9 mouse cellular contexts compared by ENCODE assay signal in genomic region chr7:142658681-142659180, GRCm38 (mm10). TPM values are rescaled to one million over a fixed set of nuclear protein-coding genes. Genes with fewer than 3 reads are reported as not detected.
A peak's percentile ranks its signal among the peaks of the same experiment; 100 is the strongest.
DNase-seq lines count a peak whose midpoint lies in the region; ATAC-seq and TF ChIP-seq lines count a peak whose summit lies in the region.
"Had no signal": no experiment of that assay in that cellular context is flagged by ENCODE, and none has a peak within 500 bp of the region (broad histone marks: within the 10 kb centered on the region; RNA-seq: fewer than 3 reads in every experiment).

No protein-coding gene starts in this region.

- peaks cover 4% of the 10 kb centered on the region; the same call in 1 of the 2 replicates for H3K4me1 ChIP-seq in liver, embryonic 11.5 days (replicated peaks; ENCODE audit: control insufficient read depth, insufficient read depth, low read length)
- no peaks in the 10 kb centered on the region; the same call in 1 of the 2 replicates for H3K4me1 ChIP-seq in stomach, embryonic 16.5 days (ENCODE audit: control insufficient read depth, insufficient read depth, low read length)

- DNase-seq in gastrocnemius, adult 2 months: no peak
- no peak for DNase-seq in gastrocnemius, postnatal 25 days
- DNase-seq in thymus, postnatal 0 days (ENCODE audit: low spot score): peak; percentile 20
- no peak for DNase-seq in thymus, postnatal 25 days
- DNase-seq in liver, embryonic 11.5 days (ENCODE audit: low spot score): no peak
- no peak for DNase-seq in adrenal gland, adult 18-20 months (ENCODE audit: low spot score in 2 of 2)

- H3K27ac ChIP-seq in gastrocnemius, adult 2 months: peak overlapping the region; percentile 38; the same call in 1 of the 2 replicates
- H3K27ac ChIP-seq in liver, embryonic 11.5 days (ENCODE audit: low read depth, low read length): peak overlapping the region; percentile 90
- peak overlapping the region; percentile 91 for H3K27ac ChIP-seq in stomach, embryonic 16.5 days (ENCODE audit: low read length)

- no peaks in the 10 kb centered on the region for H3K9me3 ChIP-seq in liver, embryonic 11.5 days (ENCODE audit: control insufficient read depth, low read length)
- H3K9me3 ChIP-seq in stomach, embryonic 16.5 days (replicated peaks; ENCODE audit: control insufficient read depth, low read length): no peaks in the 10 kb centered on the region

- intact Hi-C loops in gastrocnemius, adult 2 months (cut with DNase I): no loop called here

- no peaks in the 10 kb centered on the region for H3K36me3 ChIP-seq in liver, embryonic 11.5 days (ENCODE audit: control insufficient read depth, insufficient read depth, low read length)
- 0 out of 2 replicates have a peak, but pooled peaks cover under 1% of the 10 kb centered on the region for H3K36me3 ChIP-seq in stomach, embryonic 16.5 days (ENCODE audit: control insufficient read depth, insufficient read depth, low read length)

- peak overlapping the region; percentile 63 for H3K4me2 ChIP-seq in liver, embryonic 11.5 days
- H3K4me2 ChIP-seq in stomach, embryonic 16.5 days (ENCODE audit: low read depth, low read length): peak overlapping the region; percentile 54

- H3K9ac ChIP-seq in liver, embryonic 11.5 days (ENCODE audit: low read depth, low read length): peak overlapping the region; percentile 76
- H3K9ac ChIP-seq in stomach, embryonic 16.5 days (ENCODE audit: low read length): peak overlapping the region; percentile 83

- TF ChIP-seq CTCF in gastrocnemius, adult 2 months (IDR thresholded peaks at IDR 0.05): no peak

- peak overlapping the region; percentile 72 for H3K4me3 ChIP-seq in gastrocnemius, adult 2 months
- peak overlapping the region; percentile 59 for H3K4me3 ChIP-seq in liver, embryonic 11.5 days (ENCODE audit: low read depth, low read length)
- H3K4me3 ChIP-seq in stomach, embryonic 16.5 days (replicated peaks; ENCODE audit: low read length): peak overlapping the region; percentile 60

- no peak for ATAC-seq in liver, embryonic 11.5 days (replicated peaks; ENCODE audit: low FRiP score)
- peak; percentile 1; the same call in 1 of the 2 replicates for ATAC-seq in stomach, embryonic 16.5 days (ENCODE audit: insufficient read depth, low FRiP score)
- no peak for ATAC-seq in megakaryocyte-erythroid progenitor cell, adult 5-6 weeks (replicated peaks; ENCODE audit: low FRiP score, low TSS enrichment, poor library complexity, severe bottlenecking)

- peaks cover 100% of the 10 kb centered on the region for H3K27me3 ChIP-seq in liver, embryonic 11.5 days (replicated peaks; ENCODE audit: control insufficient read depth, insufficient read depth, low read length)
- peaks cover 62% of the 10 kb centered on the region for H3K27me3 ChIP-seq in stomach, embryonic 16.5 days (ENCODE audit: control insufficient read depth, insufficient read depth, low read length)

- 2% methylated on average over 40 of the region's 40 CpGs for WGBS in liver, embryonic 11.5 days
- WGBS in stomach, embryonic 16.5 days: under 1% methylated on average over 39 of the region's 40 CpGs

RNA-seq across cellular contexts. Expression of gene Igf2, which starts 7.9 kb away (rescaled TPM):
- 10 to 100 TPM; 26.1 to 32.7 TPM for total RNA-seq in gastrocnemius, adult 2 months (2021)
- 100 to 1,000 TPM; 251 to 313 TPM for total RNA-seq in gastrocnemius, postnatal 25 days (2021)
- polyA plus RNA-seq in thymus, postnatal 0 days (2015; fragmentation: Nextera tagmentation; extraction: Ambion mirVana): 53.2 and 64.1 TPM in 2 replicates
- polyA plus RNA-seq in liver, embryonic 11.5 days (2014; fragmentation: Nextera tagmentation; extraction: Ambion mirVana): 390 and 480 TPM in 2 replicates
- polyA plus RNA-seq in stomach, embryonic 16.5 days (2015; fragmentation: Nextera tagmentation; extraction: Ambion mirVana): 669 and 788 TPM in 2 replicates
- total RNA-seq in adrenal gland, adult 18-20 months (2021): 10 to 100 TPM; 15.2 to 22.1 TPM
- total RNA-seq in megakaryocyte-erythroid progenitor cell, adult 5-6 weeks (2014; fragmentation: Nextera tagmentation): not detected in 2 replicates
- total RNA-seq in megakaryocyte-erythroid progenitor cell, adult 5-6 weeks (2017): 0.46 TPM in 1 of 2 replicates, not detected in the other
- total RNA-seq: CH12.LX had no signal

RNA-seq across cellular contexts. Expression of gene Gm49394, which starts 11.0 kb away (rescaled TPM):
- total RNA-seq in gastrocnemius, adult 2 months (2021): not detected
- under 1 TPM in 1 of 2 experiments, not detected in 1; 0.08 TPM for total RNA-seq in gastrocnemius, postnatal 25 days (2021)
- 0.08 TPM in 1 of 2 replicates, not detected in the other for polyA plus RNA-seq in thymus, postnatal 0 days (2015; fragmentation: Nextera tagmentation; extraction: Ambion mirVana)
- not detected in 2 replicates for polyA plus RNA-seq in liver, embryonic 11.5 days (2014; fragmentation: Nextera tagmentation; extraction: Ambion mirVana)
- polyA plus RNA-seq in stomach, embryonic 16.5 days (2015; fragmentation: Nextera tagmentation; extraction: Ambion mirVana): 0.09 TPM in 1 of 2 replicates, not detected in the other
- total RNA-seq in adrenal gland, adult 18-20 months (2021): not detected
- total RNA-seq in megakaryocyte-erythroid progenitor cell, adult 5-6 weeks (2014; fragmentation: Nextera tagmentation): not detected in 2 replicates
- total RNA-seq in megakaryocyte-erythroid progenitor cell, adult 5-6 weeks (2017): not detected in 2 replicates
- total RNA-seq: CH12.LX had no signal

Comparison
In these comparisons a context has a peak if more than half of its experiments do, and no peak if none do; other contexts are left out.
1. H3K27ac ChIP-seq: peak in every context shown above with its lines; median percentile 91 in stomach, embryonic 16.5 days; 90 in liver, embryonic 11.5 days; 38 in gastrocnemius, adult 2 months.
2. RNA of gene Igf2, which starts 7.9 kb away (total RNA-seq): 251 to 313 TPM in gastrocnemius, postnatal 25 days, 26.1 to 32.7 TPM in gastrocnemius, adult 2 months and 15.2 to 22.1 TPM in adrenal gland, adult 18-20 months; 0.46 TPM in megakaryocyte-erythroid progenitor cell, adult 5-6 weeks; every median in the first group is over 10 times any median in the second.
3. Peak in every context shown above with its lines, with median percentiles within 50 percentile points of each other: H3K4me3 ChIP-seq.